Mouse (Mus musculus) lung, adult 2 months (tissue): ENCODE measurements at regions not wholly inside any gene's neighbourhood (a gene's known extent, or its start where the extent isn't known, plus 50 kb on each side); places are given as distances from the start of the nearest gene placed in this dataset.

Experiments
- DNase-seq: peaks from one replicate; pipeline ENCODE4 v3.0.0; 2022
- H3K4me1 ChIP-seq: fragments of 200-500 bp; 2 replicates; pipeline ENCODE4 v1.6.1; 2011; ENCODE audit warnings: low read length; ENCODE audit not compliant: control insufficient read depth, insufficient read depth
- H3K4me3 ChIP-seq: fragments of 200-500 bp; replicated peaks from 2 replicates; pipeline ENCODE3; 2011; ENCODE audit warnings: low read depth, mild to moderate bottlenecking, control low read depth, low read length; ENCODE audit errors: extremely low read depth
- CTCF ChIP-seq: fragments of 200-500 bp; IDR thresholded peaks from 2 replicates; pipeline ENCODE4 v1.5.1; 2011; ENCODE audit warnings: mild to moderate bottlenecking, low read length, control low read depth; ENCODE audit not compliant: insufficient read depth
- POLR2A ChIP-seq: fragments of 200-500 bp; IDR thresholded peaks from 2 replicates; pipeline ENCODE4 v1.6.1; 2011; ENCODE audit warnings: low read depth, mild to moderate bottlenecking, control low read depth, low read length, borderline replicate concordance; ENCODE audit errors: extremely low read depth
- WGBS: fragments of 180-500 bp; shearing (Covaris S2); methylation state at CpG from one replicate; pipeline ENCODE4 v1.1.7; 2018; 5-methylcytosine and 5-hydroxymethylcytosine counted together

DNA sequence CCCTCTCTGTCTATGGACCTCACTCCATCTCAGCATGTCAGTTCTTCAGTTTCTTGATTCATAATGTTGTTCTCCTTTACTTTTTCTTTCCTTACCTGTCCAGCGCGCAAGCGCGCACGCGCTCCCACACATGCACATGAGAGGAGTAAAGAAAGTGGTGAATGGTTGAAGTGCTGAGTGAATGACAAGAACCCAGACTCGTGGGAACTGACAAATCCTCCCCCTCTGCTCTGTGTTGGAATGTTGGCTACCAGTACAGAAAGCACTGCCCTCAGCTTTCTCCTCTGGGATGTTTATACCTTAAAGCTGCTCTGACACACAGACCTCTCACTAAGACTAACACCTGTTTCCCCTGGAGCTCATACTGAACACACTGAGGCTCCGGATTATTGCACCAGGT is 302.2 kb upstream of the Nrp1 start:
- no peaks in the 10 kb centered on the region for H3K4me1 ChIP-seq
- H3K4me3 ChIP-seq = no peak overlapping the region
- TF ChIP-seq CTCF = no peak
- no peak for TF ChIP-seq POLR2A
- 88% methylated on average over 8 of the region's 8 CpGs for WGBS
- DNase-seq = no peak

- WGBS = 81% methylated on average over 6 of the region's 6 CpGs
- Histone ChIP-seq H3K4me1 (no peaks in the 10 kb centered on the region), H3K4me3 (no peak overlapping the region)
- DNase-seq = no peak
- TF ChIP-seq CTCF = no peak
- no peak for TF ChIP-seq POLR2A
Observed at GRCm38 (mm10) chr8:128057845-128058244, 300.6 kb upstream of the Nrp1 start.

DNA sequence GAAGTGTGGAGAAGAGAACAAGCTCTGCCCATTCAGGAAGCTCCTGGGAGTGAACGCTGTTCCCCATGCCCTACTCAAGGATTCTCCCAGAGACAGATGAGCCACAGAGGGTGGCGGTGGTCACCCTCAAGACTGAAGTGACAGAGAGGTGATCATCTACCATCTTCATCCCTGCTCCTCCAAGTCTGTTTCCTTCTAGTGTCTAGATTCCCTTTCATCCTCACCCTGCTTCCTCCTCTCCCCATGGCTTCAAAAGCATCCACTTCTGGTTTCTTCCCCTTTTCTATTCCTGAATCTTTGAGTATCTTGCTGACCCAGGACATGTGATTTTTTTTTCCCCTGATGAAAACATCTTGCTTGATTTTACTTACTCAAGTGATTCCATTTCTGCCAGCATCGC is 298.6 kb upstream of the Nrp1 start:
- WGBS = 91% methylated on average over 3 of the region's 3 CpGs
- DNase-seq = no peak
- Histone ChIP-seq H3K4me1 (no peaks in the 10 kb centered on the region), H3K4me3 (no peak overlapping the region)
- TF ChIP-seq POLR2A = no peak
- no peak for TF ChIP-seq CTCF

DNA sequence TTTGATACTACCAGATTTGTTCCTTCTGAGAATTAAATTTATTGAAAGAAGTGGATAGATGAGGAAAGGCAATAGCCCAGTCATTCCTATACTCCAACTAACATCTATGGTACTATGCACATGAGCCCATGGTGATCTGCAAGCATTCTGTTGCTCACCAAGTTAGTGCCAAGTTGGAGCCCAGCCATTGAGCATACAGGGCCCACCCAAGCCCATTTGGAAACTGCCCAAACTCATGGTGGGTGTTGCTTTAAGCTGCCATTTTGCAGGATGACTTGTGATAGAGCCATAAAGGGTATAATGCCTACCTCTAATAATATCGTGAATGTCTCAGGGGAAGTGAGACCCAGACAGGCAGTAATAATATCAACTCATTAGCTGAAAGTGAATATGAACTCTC is 294.2 kb upstream of the Nrp1 start:
- TF ChIP-seq CTCF (no peak), POLR2A (no peak)
- no peak for DNase-seq
- Histone ChIP-seq H3K4me3 (no peak overlapping the region), H3K4me1 (no peaks in the 10 kb centered on the region)
- WGBS = 81% methylated on average over 1 of the region's 1 CpGs

DNA sequence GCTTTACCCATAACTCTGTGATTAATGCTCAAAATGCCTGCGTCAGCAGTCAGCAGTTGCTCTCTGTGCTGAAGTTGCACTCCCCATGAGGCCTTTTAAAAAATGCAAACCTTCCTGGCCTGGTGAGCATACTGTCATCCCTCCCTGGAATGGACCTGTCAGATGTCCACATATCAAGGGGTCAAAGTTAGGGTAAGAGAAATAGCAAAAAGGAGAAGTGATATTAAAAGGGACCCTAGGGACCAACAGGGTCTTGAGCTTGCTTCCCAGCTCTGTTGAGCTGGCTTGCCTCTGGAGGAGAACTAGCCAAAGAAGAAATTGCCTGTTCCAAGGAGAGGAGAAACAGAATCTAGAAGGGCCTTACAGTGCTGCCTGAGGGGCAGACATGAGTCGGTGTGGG is 293.3 kb upstream of the Nrp1 start:
- TF ChIP-seq POLR2A = no peak
- TF ChIP-seq CTCF = no peak
- 82% methylated on average over 2 of the region's 2 CpGs for WGBS
- Histone ChIP-seq H3K4me3 (no peak overlapping the region), H3K4me1 (no peaks in the 10 kb centered on the region)
- no peak for DNase-seq

GRCm38 (mm10) chr8:128065964-128066680 is 292.3 kb upstream of the Nrp1 start:
- TF ChIP-seq POLR2A = no peak
- TF ChIP-seq CTCF = no peak
- H3K4me3 ChIP-seq = no peak overlapping the region
- no peaks in the 10 kb centered on the region for H3K4me1 ChIP-seq
- WGBS = 73% methylated on average over 7 of the region's 7 CpGs
- no peak for DNase-seq

- no peak for DNase-seq
- no peaks in the 10 kb centered on the region for H3K4me1 ChIP-seq
- H3K4me3 ChIP-seq = no peak overlapping the region
- 70% methylated on average over 2 of the region's 2 CpGs for WGBS
- TF ChIP-seq POLR2A (no peak), CTCF (no peak)
Observed at GRCm38 (mm10) chr8:128069749-128070148, 288.7 kb upstream of the Nrp1 start.

DNA sequence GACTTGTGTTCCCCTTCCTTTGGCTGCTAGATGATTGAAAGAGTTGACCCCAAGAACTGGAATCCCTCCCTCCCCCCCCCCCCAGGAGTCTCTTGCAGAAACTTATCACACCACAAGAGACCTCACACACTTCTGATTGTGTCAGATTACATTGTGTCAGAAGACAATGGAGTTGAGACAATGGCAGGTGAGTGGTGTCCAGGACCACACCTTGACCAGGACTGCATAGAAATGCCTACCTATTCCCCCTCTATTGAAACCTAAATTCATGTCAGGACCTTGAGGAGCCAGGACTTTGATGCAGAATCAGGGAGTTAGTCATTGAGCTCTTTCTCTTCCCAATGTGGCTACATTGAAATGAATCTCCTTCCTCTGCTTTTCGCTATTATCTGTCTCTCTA is 282.8 kb upstream of the Nrp1 start:
- TF ChIP-seq POLR2A = no peak
- no peak for TF ChIP-seq CTCF
- WGBS = 86% methylated on average over 1 of the region's 1 CpGs
- Histone ChIP-seq H3K4me1 (peaks cover 5% of the 10 kb centered on the region), H3K4me3 (no peak overlapping the region)
- DNase-seq = no peak

DNA sequence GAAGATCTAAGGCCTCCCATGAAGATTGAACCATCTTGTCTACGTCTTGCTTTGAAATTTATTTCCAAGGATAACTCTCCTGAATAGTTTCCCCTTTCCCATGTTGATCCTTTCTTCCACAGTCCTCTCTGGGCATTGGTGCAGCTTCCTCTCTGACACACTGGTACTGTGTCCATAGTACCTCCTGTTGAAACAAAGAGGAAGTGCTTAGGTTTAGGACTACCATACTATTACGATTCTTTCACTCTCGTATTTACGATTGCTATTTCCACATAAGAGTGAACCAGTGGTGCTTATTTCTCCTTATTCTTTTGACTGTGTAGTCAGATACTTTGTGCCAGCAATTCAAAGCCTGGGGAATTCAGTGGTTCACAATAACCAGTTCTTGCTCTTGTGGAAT is 282.2 kb upstream of the Nrp1 start:
- 90% methylated on average over 4 of the region's 4 CpGs for WGBS
- Histone ChIP-seq H3K4me1 (peaks cover 5% of the 10 kb centered on the region), H3K4me3 (no peak overlapping the region)
- no peak for TF ChIP-seq CTCF
- no peak for DNase-seq

DNA sequence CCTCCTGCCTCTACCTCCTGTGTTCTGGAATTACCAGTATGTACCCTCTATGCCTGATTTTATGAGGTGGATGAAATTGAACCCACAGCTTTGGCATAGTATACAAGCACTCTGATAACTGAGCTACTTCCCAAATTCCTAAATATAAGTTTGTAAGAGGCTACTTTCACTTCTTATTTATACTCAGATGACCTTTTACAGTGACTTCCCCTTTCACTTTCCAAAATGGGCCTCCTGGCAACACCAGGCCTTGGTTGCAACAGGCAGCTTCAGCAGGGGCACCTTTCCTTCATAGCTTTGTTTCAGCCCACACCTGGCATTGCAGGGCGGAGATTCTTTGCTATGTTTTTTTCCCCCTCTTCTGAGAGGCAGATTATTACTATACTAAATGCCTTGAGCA is 279.7 kb upstream of the Nrp1 start:
- 68% methylated on average over 1 of the region's 1 CpGs for WGBS
- peaks cover 5% of the 10 kb centered on the region for H3K4me1 ChIP-seq
- TF ChIP-seq POLR2A (no peak), CTCF (no peak)
- DNase-seq = no peak
- H3K4me3 ChIP-seq = no peak overlapping the region
